Mouse (Mus musculus) midbrain, embryonic 16.5 days (tissue): ENCODE results near the gene 1700069L16Rik. TPM values are rescaled to one million over a fixed set of nuclear protein-coding genes. Genes with fewer than 3 reads are reported as not detected.

Experiments
- ATAC-seq: fragments of 200-750 bp; cut with Nextera tagmentation; 2 replicates; pipeline ENCODE4 v1.8.0; 2017; ENCODE audit warnings: moderate TSS enrichment
- H3K27ac ChIP-seq: fragments of 300-500 bp; sonication (generic); 2 replicates; pipeline ENCODE4 v1.5.1; 2014; ENCODE audit warnings: mild to moderate bottlenecking, low read length, mixed read lengths
- H3K27me3 ChIP-seq: fragments of 300-500 bp; sonication (generic); 2 replicates; pipeline ENCODE4 v1.6.1; 2014; ENCODE audit warnings: low read depth, low read length, mixed read lengths; ENCODE audit not compliant: control insufficient read depth, insufficient read depth
- H3K36me3 ChIP-seq: fragments of 300-500 bp; sonication (generic); 2 replicates; pipeline ENCODE4 v1.6.1; 2014; ENCODE audit warnings: mild to moderate bottlenecking, low read length, moderate library complexity, mixed read lengths; ENCODE audit not compliant: control insufficient read depth, insufficient read depth
- H3K4me1 ChIP-seq: fragments of 300-500 bp; sonication (generic); 2 replicates; pipeline ENCODE4 v1.6.1; 2014; ENCODE audit warnings: mild to moderate bottlenecking, low read length, mixed read lengths; ENCODE audit not compliant: control insufficient read depth, insufficient read depth
- H3K4me2 ChIP-seq: fragments of 300-500 bp; sonication (generic); 2 replicates; pipeline ENCODE4 v1.6.1; 2014; ENCODE audit warnings: mild to moderate bottlenecking, low read length, mixed read lengths
- H3K4me3 ChIP-seq: fragments of 300-500 bp; sonication (generic); 2 replicates; pipeline ENCODE4 v1.5.1; 2014; ENCODE audit warnings: low read depth, mild to moderate bottlenecking, low read length, moderate library complexity, mixed read lengths
- H3K9ac ChIP-seq: fragments of 300-500 bp; sonication (generic); 2 replicates; pipeline ENCODE4 v1.6.1; 2014; ENCODE audit warnings: low read depth, low read length, mixed read lengths
- H3K9me3 ChIP-seq: fragments of 300-500 bp; sonication (generic); replicated peaks from 2 replicates; pipeline ENCODE4 v1.6.1; 2014; ENCODE audit warnings: mild to moderate bottlenecking, low read length, mixed read lengths; ENCODE audit not compliant: control insufficient read depth, poor library complexity, severe bottlenecking
- WGBS: fragments of 180-500 bp; shearing (Covaris S2); extraction: QIAGEN DNeasy Blood & Tissue Kit; methylation state at CpG from one replicate; pipeline ENCODE4 v1.1.7; 2014; 5-methylcytosine and 5-hydroxymethylcytosine counted together
- polyA plus RNA-seq: library from polyadenylated mRNA; unstranded; fragments of >200 nt; fragmentation: Nextera tagmentation; extraction: Ambion mirVana; gene quantifications from 2 replicates; pipeline ENCODE4 v1.2.1, GENCODE M21; 2015

Gene 1700069L16Rik
- polyA plus RNA-seq, 1 experiment from 2014 or later, result not detected

- no peak overlapping the region for H3K27ac ChIP-seq
- H3K9me3 ChIP-seq, result no peaks in the 10 kb centered on the region
- no peak for ATAC-seq
- 81% methylated on average over 3 of the region's 3 CpGs for WGBS
- no peak overlapping the region for H3K4me3 ChIP-seq
- H3K36me3 ChIP-seq, result no peaks in the 10 kb centered on the region
- H3K4me2 ChIP-seq, result no peak overlapping the region
- peaks cover 4% of the 10 kb centered on the region; the same call in 1 of the 2 replicates for H3K4me1 ChIP-seq
- no peaks in the 10 kb centered on the region; the same call in 1 of the 2 replicates for H3K27me3 ChIP-seq
- no peak overlapping the region for H3K9ac ChIP-seq
Observed at GRCm38 (mm10) chr5:113682472-113682871, 42.1 kb downstream of the 1700069L16Rik start.

GRCm38 (mm10) chr5:113681219-113681618, 43.4 kb downstream of the 1700069L16Rik start:
- Histone ChIP-seq H3K27me3 (no peaks in the 10 kb centered on the region; the same call in 1 of the 2 replicates), H3K4me2 (no peak overlapping the region), H3K36me3 (no peaks in the 10 kb centered on the region), H3K9me3 (no peaks in the 10 kb centered on the region), H3K27ac (no peak overlapping the region), H3K4me1 (peaks cover 4% of the 10 kb centered on the region; the same call in 1 of the 2 replicates), H3K4me3 (no peak overlapping the region), H3K9ac (no peak overlapping the region)
- WGBS, result 77% methylated on average over 14 of the region's 14 CpGs
- no peak for ATAC-seq

GRCm38 (mm10) chr5:113679509-113679908, 45.1 kb downstream of the 1700069L16Rik start:
- no peaks in the 10 kb centered on the region for H3K36me3 ChIP-seq
- no peak overlapping the region for H3K4me3 ChIP-seq
- ATAC-seq, result no peak
- H3K27ac ChIP-seq, result no peak overlapping the region
- no peaks in the 10 kb centered on the region for H3K9me3 ChIP-seq
- H3K4me1 ChIP-seq, result peaks cover 4% of the 10 kb centered on the region; the same call in 1 of the 2 replicates
- 84% methylated on average over 4 of the region's 4 CpGs for WGBS
- no peak overlapping the region for H3K4me2 ChIP-seq
- H3K27me3 ChIP-seq, result no peaks in the 10 kb centered on the region; the same call in 1 of the 2 replicates
- H3K9ac ChIP-seq, result no peak overlapping the region

- Histone ChIP-seq H3K9me3 (no peaks in the 10 kb centered on the region), H3K4me2 (no peak overlapping the region), H3K27ac (no peak overlapping the region), H3K36me3 (no peaks in the 10 kb centered on the region), H3K4me3 (no peak overlapping the region), H3K27me3 (no peaks in the 10 kb centered on the region; the same call in 1 of the 2 replicates), H3K4me1 (peaks cover under 1% of the 10 kb centered on the region; the same call in 1 of the 2 replicates), H3K9ac (no peak overlapping the region)
- ATAC-seq, result no peak
- 81% methylated on average over 10 of the region's 10 CpGs for WGBS
Observed at GRCm38 (mm10) chr5:113678743-113679452, 45.7 kb downstream of the 1700069L16Rik start.

GRCm38 (mm10) chr5:113677541-113677940, 47.0 kb downstream of the 1700069L16Rik start:
- no peaks in the 10 kb centered on the region; the same call in 1 of the 2 replicates for H3K27me3 ChIP-seq
- no peak overlapping the region for H3K4me2 ChIP-seq
- no peaks in the 10 kb centered on the region for H3K4me1 ChIP-seq
- 85% methylated on average over 5 of the region's 7 CpGs for WGBS
- no peaks in the 10 kb centered on the region for H3K36me3 ChIP-seq
- H3K9ac ChIP-seq, result no peak overlapping the region
- H3K27ac ChIP-seq, result no peak overlapping the region
- ATAC-seq, result no peak
- H3K4me3 ChIP-seq, result no peak overlapping the region
- H3K9me3 ChIP-seq, result no peaks in the 10 kb centered on the region

GRCm38 (mm10) chr5:113674851-113675250, 49.7 kb downstream of the 1700069L16Rik start:
- no peaks in the 10 kb centered on the region; the same call in 1 of the 2 replicates for H3K27me3 ChIP-seq
- no peak for ATAC-seq
- H3K36me3 ChIP-seq, result no peaks in the 10 kb centered on the region
- H3K4me3 ChIP-seq, result no peak overlapping the region
- H3K9me3 ChIP-seq, result no peaks in the 10 kb centered on the region
- no peak overlapping the region for H3K27ac ChIP-seq
- H3K4me1 ChIP-seq, result no peaks in the 10 kb centered on the region
- WGBS, result 84% methylated on average over 7 of the region's 7 CpGs
- H3K9ac ChIP-seq, result no peak overlapping the region
- no peak overlapping the region for H3K4me2 ChIP-seq

GRCm38 (mm10) chr5:113672456-113672855, 52.1 kb downstream of the 1700069L16Rik start:
- Histone ChIP-seq H3K36me3 (no peaks in the 10 kb centered on the region), H3K4me1 (no peaks in the 10 kb centered on the region), H3K4me2 (no peak overlapping the region), H3K27me3 (no peaks in the 10 kb centered on the region), H3K4me3 (no peak overlapping the region), H3K9me3 (no peaks in the 10 kb centered on the region), H3K27ac (no peak overlapping the region), H3K9ac (no peak overlapping the region)
- no peak for ATAC-seq
- WGBS, result 86% methylated on average over 7 of the region's 7 CpGs

GRCm38 (mm10) chr5:113670597-113670996, 54.0 kb downstream of the 1700069L16Rik start:
- no peak for ATAC-seq
- no peaks in the 10 kb centered on the region for H3K9me3 ChIP-seq
- no peaks in the 10 kb centered on the region for H3K27me3 ChIP-seq
- H3K9ac ChIP-seq, result no peak overlapping the region
- no peak overlapping the region for H3K4me3 ChIP-seq
- no peak overlapping the region for H3K27ac ChIP-seq
- H3K36me3 ChIP-seq, result no peaks in the 10 kb centered on the region
- no peaks in the 10 kb centered on the region for H3K4me1 ChIP-seq
- no peak overlapping the region for H3K4me2 ChIP-seq
- 75% methylated on average over 6 of the region's 6 CpGs for WGBS

GRCm38 (mm10) chr5:113670110-113670509, 54.5 kb downstream of the 1700069L16Rik start:
- H3K36me3 ChIP-seq, result no peaks in the 10 kb centered on the region

More at GRCm38 (mm10) chr5:113670110-113670509, 54.5 kb downstream of the 1700069L16Rik start:
- no peak overlapping the region for H3K4me2 ChIP-seq
- no peak overlapping the region for H3K9ac ChIP-seq
- WGBS, result 72% methylated on average over 3 of the region's 3 CpGs
- no peak for ATAC-seq
- H3K27ac ChIP-seq, result no peak overlapping the region
- no peaks in the 10 kb centered on the region for H3K27me3 ChIP-seq
- no peaks in the 10 kb centered on the region for H3K4me1 ChIP-seq
- no peaks in the 10 kb centered on the region for H3K9me3 ChIP-seq
- H3K4me3 ChIP-seq, result no peak overlapping the region
